Mouse (Mus musculus) MEL (cell line): Measurements from ENCODE around the gene Ttll11.

Source experiments
- CHD2 ChIP-seq: IDR thresholded peaks from 2 replicates; pipeline ENCODE4 v1.6.1; 2011; ENCODE audit warnings: low read length, improper control_type of control experiment
- CTCF ChIP-seq, 3 experiments: IDR thresholded peaks in 2 of 3; conservative IDR thresholded peaks in 1 of 3; 2 replicates each; pipeline ENCODE4 v1.5.1; 2011 to 2012; ENCODE audit warnings: low read length in 3 of 3, low read depth in 2 of 3, mild to moderate bottlenecking in 2 of 3, improper control_type of control experiment in 1 of 3, inconsistent platforms in 1 of 3, mixed read lengths in 1 of 3, moderate library complexity in 1 of 3; ENCODE audit not compliant: control insufficient read depth in 1 of 3, insufficient read depth in 1 of 3, poor library complexity in 1 of 3, severe bottlenecking in 1 of 3
- EP300 ChIP-seq, 2 experiments: IDR thresholded peaks; 2 replicates each; pipeline ENCODE4 v1.6.1; 2011; ENCODE audit warnings: improper control_type of control experiment in 2 of 2, low read length in 2 of 2, low read depth in 1 of 2, mild to moderate bottlenecking in 1 of 2
- GATA1 ChIP-seq: IDR thresholded peaks from 2 replicates; pipeline ENCODE4 v1.6.1; 2011; ENCODE audit warnings: low read depth, low read length, improper control_type of control experiment
- HCFC1 ChIP-seq: IDR thresholded peaks from 2 replicates; pipeline ENCODE4 v1.6.1; 2012; ENCODE audit warnings: low read depth, mild to moderate bottlenecking, inconsistent platforms, low read length, improper control_type of control experiment, moderate library complexity
- JUND ChIP-seq: IDR thresholded peaks from 2 replicates; pipeline ENCODE4 v1.6.1; 2011; ENCODE audit warnings: low read depth, mild to moderate bottlenecking, improper control_type of control experiment, low read length
- MAZ ChIP-seq: IDR thresholded peaks from 2 replicates; pipeline ENCODE4 v1.6.1; 2012; ENCODE audit warnings: low read depth, mild to moderate bottlenecking, inconsistent platforms, low read length, improper control_type of control experiment
- MYC ChIP-seq: IDR thresholded peaks from 2 replicates; pipeline ENCODE4 v1.6.1; 2011; ENCODE audit warnings: low read depth, mild to moderate bottlenecking, low read length, improper control_type of control experiment, moderate library complexity
- NRF1 ChIP-seq: IDR thresholded peaks from 2 replicates; pipeline ENCODE4 v1.6.1; 2014; ENCODE audit warnings: low read depth, mild to moderate bottlenecking, inconsistent platforms, low read length, improper control_type of control experiment, moderate library complexity; ENCODE audit not compliant: poor library complexity, insufficient read depth, severe bottlenecking
- POLR2A ChIP-seq, 2 experiments: IDR thresholded peaks; 2 replicates each; pipeline ENCODE4 v1.6.1; 2011 to 2012; ENCODE audit warnings: low read length in 2 of 2, mild to moderate bottlenecking in 2 of 2, control low read depth in 1 of 2, improper control_type of control experiment in 1 of 2, low read depth in 1 of 2, moderate library complexity in 1 of 2; ENCODE audit not compliant: control insufficient read depth in 1 of 2, insufficient read depth in 1 of 2, poor library complexity in 1 of 2
- UBTF ChIP-seq: IDR thresholded peaks from 2 replicates; pipeline ENCODE4 v1.6.1; 2012; ENCODE audit warnings: low read depth, mild to moderate bottlenecking, inconsistent platforms, low read length, improper control_type of control experiment, moderate library complexity, borderline replicate concordance; ENCODE audit not compliant: insufficient read depth

DNA sequence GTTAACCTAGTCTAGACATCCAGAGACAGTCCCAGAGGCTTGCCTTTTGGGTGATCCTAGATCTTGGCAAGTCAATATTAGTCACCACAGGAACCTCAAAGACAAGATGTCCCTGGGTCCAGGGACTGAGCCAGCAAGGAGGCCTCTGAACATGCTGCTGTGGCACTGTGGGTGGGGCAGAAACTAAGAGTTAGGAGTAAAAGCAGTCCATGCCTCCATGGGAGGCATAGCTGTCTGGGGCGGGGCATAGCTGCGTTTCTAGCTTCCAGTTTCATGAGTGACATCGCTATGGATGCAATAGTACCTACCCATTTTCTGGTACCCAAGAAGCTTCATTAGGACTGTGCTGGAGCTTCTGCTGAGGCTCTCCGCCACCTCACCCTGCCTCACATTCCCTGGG is 99.8 kb downstream of the Ttll11 start:
- TF ChIP-seq JUND = no peak
- no peak for TF ChIP-seq MYC
- no peak for TF ChIP-seq EP300 (IDR thresholded peaks at IDR 0.05; ENCODE audit: low read depth in 1 of 2, low read length in 2 of 2)
- no peak for TF ChIP-seq CTCF (IDR thresholded peaks at IDR 0.05 in 2 of 3, conservative IDR thresholded peaks at IDR 0.05 in 1 of 3; ENCODE audit: control insufficient read depth in 1 of 3, insufficient read depth in 1 of 3, low read depth in 2 of 3, low read length in 3 of 3, poor library complexity in 1 of 3, severe bottlenecking in 1 of 3)
- TF ChIP-seq POLR2A (IDR thresholded peaks at IDR 0.05; ENCODE audit: control insufficient read depth in 1 of 2, insufficient read depth in 1 of 2, low read depth in 1 of 2, low read length in 2 of 2, poor library complexity in 1 of 2) = no peak
- TF ChIP-seq HCFC1 = no peak
- no peak for TF ChIP-seq UBTF
- TF ChIP-seq GATA1 = no peak
- no peak for TF ChIP-seq CHD2
- TF ChIP-seq MAZ = no peak
- no peak for TF ChIP-seq NRF1
